Mouse (Mus musculus) ES-E14 (cell line): Measurements from ENCODE around the gene Ltc4s.

Experiments used
- CHD2 ChIP-seq: IDR thresholded peaks from 2 replicates; pipeline ENCODE4 v1.6.1; 2014; ENCODE audit warnings: mild to moderate bottlenecking, low read depth, low read length, inconsistent platforms
- HCFC1 ChIP-seq: IDR thresholded peaks from 2 replicates; pipeline ENCODE4 v1.6.1; 2012; ENCODE audit warnings: low read length, inconsistent platforms, borderline replicate concordance; ENCODE audit not compliant: insufficient read depth
- MAFK ChIP-seq: IDR thresholded peaks from 2 replicates; pipeline ENCODE4 v1.6.1; 2014; ENCODE audit warnings: mild to moderate bottlenecking, low read depth, low read length, inconsistent platforms; ENCODE audit not compliant: insufficient read depth
- ZNF384 ChIP-seq: IDR thresholded peaks from 2 replicates; pipeline ENCODE4 v1.6.1; 2012; ENCODE audit warnings: low read depth, low read length, inconsistent platforms

- no peak for TF ChIP-seq MAFK
- no peak for TF ChIP-seq ZNF384
- no peak for TF ChIP-seq HCFC1
- TF ChIP-seq CHD2 = no peak; the same call in 1 of the 2 replicates
These were observed 40.9 kb downstream of the Ltc4s start for GRCm38 (mm10) chr11:50197500-50197899.
